Mouse (Mus musculus) CD4-positive helper T cell, adult 2 months (primary cell): ENCODE results near the gene Ccdc86.

ENCODE experiments used
- DNase-seq: peaks from one replicate; pipeline ENCODE4 v3.0.0-alpha.2; 2012; ENCODE audit warnings: low read depth, missing footprints, low spot score

The Ccdc86 gene

DNA sequence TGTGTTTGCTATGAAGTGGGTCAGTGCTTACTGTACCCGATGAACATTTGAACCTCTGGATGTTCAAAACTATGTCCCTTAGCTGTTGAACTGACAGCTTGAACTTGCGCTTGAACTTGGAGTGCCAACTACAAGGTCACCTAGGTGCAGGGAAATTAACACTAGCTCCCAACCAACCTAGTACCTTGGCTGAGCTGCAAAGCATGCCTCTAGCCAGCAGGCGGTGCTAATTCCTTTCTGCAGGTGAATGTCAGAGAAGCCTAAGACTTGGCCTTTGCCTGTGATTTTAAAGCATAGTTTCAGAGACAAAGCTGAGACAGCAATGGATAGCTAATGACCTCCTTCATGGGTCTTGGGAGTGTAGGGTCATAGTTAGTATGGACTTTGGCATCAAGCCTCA is 41.2 kb downstream of the Ccdc86 start:
- DNase-seq, result peak; percentile 49

DNA sequence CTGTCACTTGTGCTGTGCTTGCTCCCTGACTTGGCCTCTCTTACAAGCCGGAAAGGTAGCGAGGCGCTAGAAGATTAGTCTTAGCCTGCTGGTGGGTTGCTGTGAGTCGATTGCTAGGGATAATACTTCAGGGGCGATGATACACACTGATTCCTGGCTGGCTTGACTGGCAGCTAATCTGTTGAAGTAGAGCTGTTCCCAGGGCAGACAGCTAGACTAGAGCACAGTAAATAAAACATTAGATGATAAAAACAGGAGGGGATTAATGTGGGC is 43.4 kb downstream of the Ccdc86 start:
- DNase-seq, result no peak

DNA sequence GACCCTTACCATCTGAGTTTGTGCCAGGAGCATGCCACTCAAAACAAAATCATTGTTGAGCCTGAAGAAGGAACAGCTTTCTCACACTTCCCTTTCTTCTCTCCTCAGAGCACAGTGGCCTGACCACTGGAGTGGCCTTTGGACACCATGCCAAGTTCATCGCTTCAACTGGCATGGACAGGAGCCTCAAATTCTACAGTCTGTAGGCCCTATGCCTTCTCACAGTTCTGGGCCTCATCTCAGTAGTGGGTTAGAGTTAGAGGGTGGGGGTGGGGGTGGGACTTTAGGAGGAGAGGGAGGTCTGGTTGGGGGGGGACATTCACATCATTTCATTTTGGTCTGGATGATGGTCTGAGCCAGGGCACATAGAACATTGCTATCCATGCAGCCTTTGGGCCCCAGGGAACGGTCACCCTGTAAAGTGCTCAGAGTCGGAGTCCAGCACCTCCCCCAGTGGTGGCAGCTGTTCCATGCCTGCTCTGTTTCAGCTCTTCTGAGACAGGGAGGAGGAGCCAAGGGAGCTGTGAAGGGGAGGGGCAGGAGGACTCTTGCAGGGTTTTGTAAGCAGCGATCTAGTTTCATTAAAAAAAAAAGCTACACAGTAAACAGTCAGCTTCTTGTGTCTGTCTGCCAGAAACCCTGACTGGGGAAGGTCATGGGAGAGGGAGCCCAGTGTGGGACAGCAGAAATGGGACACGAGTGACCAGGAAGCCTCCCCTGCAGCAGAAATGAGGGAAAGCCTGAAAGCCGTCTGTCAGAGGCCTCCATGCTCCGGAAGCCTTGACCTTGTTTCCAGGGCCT is 43.9 kb downstream of the Ccdc86 start:
- DNase-seq, result no peak

DNA sequence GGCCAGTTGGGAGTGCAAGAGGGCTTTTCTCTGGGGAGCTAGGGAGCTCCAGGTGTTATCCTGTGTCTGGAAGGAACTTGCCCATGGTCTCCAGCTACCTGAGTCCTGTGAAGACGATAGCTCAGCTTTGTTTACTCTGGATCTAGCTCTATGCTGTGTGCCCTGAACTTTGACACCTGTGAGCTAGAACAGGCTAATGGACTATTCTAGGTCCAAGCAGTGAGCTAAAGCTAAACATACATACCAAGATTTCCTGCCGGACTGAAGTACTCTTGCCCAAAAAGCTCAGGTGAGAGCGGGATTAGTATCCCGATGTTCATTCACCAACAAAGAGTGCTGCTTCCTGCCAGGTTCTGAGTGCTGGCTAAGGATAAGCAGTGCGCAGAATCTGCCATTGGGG is 44.6 kb downstream of the Ccdc86 start:
- DNase-seq, result no peak

DNA sequence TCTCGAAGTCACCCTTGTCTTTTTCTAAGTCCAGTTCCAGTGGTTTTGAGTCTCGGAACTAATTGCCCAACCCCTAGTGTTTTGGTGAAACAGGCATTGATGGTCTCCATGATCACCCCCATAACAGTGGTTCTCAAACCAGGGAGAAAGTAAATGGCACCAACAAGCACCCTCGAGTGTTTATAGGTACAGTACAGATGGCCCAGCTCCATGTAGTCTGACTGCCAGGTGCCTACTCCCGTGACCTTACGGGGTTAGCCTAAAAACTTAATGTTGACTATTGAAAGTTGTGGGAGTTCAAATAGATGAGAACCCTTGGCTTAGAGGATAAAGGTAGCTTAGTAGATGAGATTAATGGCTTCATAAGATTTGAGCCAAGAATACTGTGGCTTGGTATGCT is 48.0 kb downstream of the Ccdc86 start:
- no peak for DNase-seq

DNA sequence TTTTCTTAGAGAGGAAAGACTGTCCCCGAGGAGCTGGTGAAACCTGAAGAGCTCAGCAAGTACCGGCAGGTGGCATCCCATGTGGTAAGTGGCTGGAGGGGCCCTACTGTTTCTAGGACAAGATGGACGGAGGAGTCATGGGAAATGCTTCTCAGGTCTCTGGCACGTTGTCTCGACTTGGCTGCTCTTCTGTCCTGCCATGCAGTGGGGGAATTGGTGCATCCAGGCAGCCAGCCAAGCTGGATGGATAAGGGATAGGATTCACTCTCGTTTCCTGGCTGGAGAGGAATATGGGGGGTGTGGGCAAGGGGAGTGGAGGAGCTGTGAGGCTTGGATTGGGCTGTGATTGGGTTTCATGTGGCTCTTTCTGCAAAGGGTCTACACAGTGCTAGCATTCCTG is 48.8 kb downstream of the Ccdc86 start:
- no peak for DNase-seq

DNA sequence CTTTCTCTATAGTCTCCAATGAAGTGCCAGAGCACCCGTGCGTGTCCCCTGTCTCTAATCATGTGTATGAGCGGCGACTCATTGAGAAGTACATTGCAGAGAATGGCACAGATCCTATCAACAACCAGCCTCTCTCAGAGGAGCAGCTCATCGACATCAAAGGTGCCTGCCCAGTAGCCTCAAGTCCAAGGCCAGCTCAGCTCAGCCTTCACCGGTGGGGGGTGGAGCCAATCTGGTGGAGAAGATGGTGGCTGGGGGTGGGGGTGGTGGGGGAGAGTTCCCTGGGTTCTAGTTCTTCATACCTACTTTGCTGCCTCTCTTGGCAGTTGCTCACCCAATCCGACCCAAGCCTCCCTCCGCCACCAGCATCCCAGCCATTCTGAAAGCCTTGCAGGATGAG is 51.6 kb downstream of the Ccdc86 start:
- no peak for DNase-seq

DNA sequence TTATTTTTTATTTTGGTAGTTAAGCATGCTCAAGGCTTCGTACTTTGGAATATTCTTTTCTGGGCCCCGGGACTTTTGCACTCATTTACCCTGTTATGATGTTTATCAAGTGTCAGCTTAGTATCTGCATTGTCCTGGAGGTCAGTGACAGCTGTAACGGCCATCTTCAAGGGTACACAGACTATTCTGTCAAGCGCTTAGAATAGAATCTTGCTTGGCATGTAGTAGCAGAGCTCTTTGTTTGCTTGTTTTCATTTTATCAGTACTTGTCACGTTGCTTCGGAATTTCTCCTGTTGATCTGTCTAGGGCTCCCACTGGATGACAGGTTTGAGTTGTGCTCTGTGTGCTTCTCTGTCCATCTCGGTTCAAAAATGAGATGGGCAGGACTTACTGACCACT is 52.2 kb downstream of the Ccdc86 start:
- no peak for DNase-seq

DNA sequence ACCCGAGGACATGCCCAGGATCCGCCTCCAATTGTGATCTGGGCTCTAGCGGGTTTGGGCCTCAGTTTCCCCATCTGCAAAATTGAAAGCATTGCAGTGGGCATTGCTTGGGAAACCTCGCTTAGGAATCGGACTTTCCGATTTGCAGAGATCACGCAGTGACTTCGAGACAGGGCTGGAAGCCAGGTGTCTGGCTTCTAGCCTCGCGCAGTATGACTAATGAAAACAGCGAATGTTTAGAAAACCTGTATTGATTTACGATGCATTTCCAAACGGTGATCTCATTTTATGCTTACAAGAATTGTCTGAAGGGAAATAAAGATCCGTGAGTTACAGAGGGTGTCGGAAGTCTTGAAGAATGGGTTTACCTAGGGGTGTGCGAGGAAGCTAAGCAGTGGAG is 53.4 kb downstream of the Ccdc86 start:
- DNase-seq, result no peak

DNA sequence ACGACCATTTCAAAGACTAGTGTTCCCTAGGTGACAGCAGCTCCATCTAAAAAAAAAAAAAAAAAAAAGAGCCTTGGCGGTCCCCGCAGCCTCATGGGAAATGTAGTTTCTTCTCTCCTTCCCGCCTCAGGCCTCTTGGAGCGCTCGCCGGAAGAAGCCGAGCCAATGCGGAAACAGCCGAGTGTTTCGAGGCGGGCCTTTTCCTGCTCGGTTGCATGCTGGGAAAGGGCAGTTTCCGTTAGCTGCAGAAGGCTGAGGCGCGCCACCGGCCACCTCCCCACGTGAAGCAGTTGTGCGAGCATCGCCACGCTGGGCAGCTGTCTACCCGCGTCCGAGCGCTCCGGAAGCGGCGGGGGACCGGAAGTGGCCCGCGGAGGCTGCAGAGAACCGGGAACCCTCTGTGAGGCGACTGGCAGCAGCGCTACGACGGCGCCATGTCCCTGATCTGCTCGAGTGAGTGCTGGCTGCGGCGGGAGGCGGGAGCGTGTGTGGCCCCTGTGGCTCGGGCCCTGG is 54.0 kb downstream of the Ccdc86 start, which contains the start of gene Prpf19:
TSS of gene Prpf19 (plus strand) at position 216 of the 513 bp plus-strand sequence.
- peak; percentile 97 for DNase-seq

DNA sequence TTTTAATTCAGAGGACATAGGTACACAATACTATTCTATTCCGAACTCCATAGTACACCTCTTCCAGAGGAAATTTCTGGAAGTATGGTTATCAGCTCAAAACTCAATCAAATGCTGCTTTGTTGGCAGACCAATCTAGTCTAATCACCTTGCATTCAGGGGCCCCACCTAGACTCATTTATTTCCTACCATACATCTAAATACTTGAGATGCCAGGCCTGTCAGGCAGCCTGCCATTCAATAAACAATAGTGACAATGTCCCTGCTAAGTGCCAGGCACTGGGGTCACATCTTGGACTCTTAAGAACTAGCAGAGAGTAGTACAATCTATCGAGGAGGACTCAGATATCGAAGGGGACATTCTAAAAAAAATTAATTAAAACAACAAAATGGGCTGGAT is 56.9 kb downstream of the Ccdc86 start:
- DNase-seq, result no peak
